Comparison of ENCODE assay signal across 1 mouse cellular context in genomic region chr2:173089437-173089836, GRCm38 (mm10).
TF ChIP-seq lines count a peak whose summit lies in the region.

No protein-coding gene starts in this region.

TF ChIP-seq in CH12.LX, 34 proteins besides CTCF, POLR2A, EP300 and RAD21 (continued from another document):
- TF ChIP-seq ZNF384 (IDR thresholded peaks at IDR 0.05; ENCODE audit: low read depth, low read length) (peak; percentile 81; the same call in 1 of the 2 replicates), MYC (IDR thresholded peaks at IDR 0.05; ENCODE audit: low read depth, low read length) (no peak), MAFK (IDR thresholded peaks at IDR 0.05; ENCODE audit: insufficient replicate concordance, low read length) (no peak), PAX5 (IDR thresholded peaks at IDR 0.05; ENCODE audit: low read length) (no peak), NRF1 (IDR thresholded peaks at IDR 0.05; ENCODE audit: low read depth, low read length) (peak; percentile 44; the same call in 1 of the 2 replicates), TBP (conservative IDR thresholded peaks at IDR 0.05; ENCODE audit: low read depth, low read length) (no peak), CHD1 (IDR thresholded peaks at IDR 0.05; ENCODE audit: low read depth, low read length) (no peak), RCOR1 (conservative IDR thresholded peaks at IDR 0.05; ENCODE audit: low read depth, low read length) (no peak), KAT2A (IDR thresholded peaks at IDR 0.05; ENCODE audit: insufficient replicate concordance, low read length) (no peak), MEF2A (IDR thresholded peaks at IDR 0.05; ENCODE audit: borderline replicate concordance, low read depth, low read length) (no peak), MAX (IDR thresholded peaks at IDR 0.05; ENCODE audit: low read length) (0 out of 2 replicates have a peak, but pooled peaks have one; percentile 22), ZC3H11A (IDR thresholded peaks at IDR 0.05; ENCODE audit: low read depth, low read length) (peak; percentile 79), JUND (conservative IDR thresholded peaks at IDR 0.05; ENCODE audit: low read depth, low read length) (no peak)
TF ChIP-seq in CH12.LX: peak in this region for 7.
